Comparison of ENCODE assay signal across 7 mouse cellular contexts in genomic region chr8:122343341-122343740, GRCm38 (mm10). TPM values are rescaled to one million over a fixed set of nuclear protein-coding genes. Genes with fewer than 3 reads are reported as not detected.
A peak's percentile ranks its signal among the peaks of the same experiment; 100 is the strongest.
DNase-seq lines count a peak whose midpoint lies in the region; ATAC-seq and TF ChIP-seq lines count a peak whose summit lies in the region.

No protein-coding gene starts in this region.

- DNase-seq in liver, embryonic 11.5 days (ENCODE audit: low spot score) = peak; percentile 42
- no peak for DNase-seq in liver
- DNase-seq in limb, embryonic 14.5 days (ENCODE audit: low spot score) = no peak
- DNase-seq in adrenal gland, postnatal 25 days = no peak
- no peak for DNase-seq in right cerebral cortex, postnatal 4 days

- no peak for TF ChIP-seq POLR2A in limb, embryonic 14.5 days (IDR thresholded peaks at IDR 0.05; ENCODE audit: borderline replicate concordance, extremely low read depth, insufficient read depth, insufficient read length)

- no peak for ATAC-seq in liver, embryonic 11.5 days (replicated peaks; ENCODE audit: low FRiP score)
- ATAC-seq in forebrain, embryonic 12.5 days (ENCODE audit: low FRiP score) = no peak
- 0 out of 2 replicates have a peak, but pooled peaks have one; percentile 9 for ATAC-seq in limb, embryonic 14.5 days (ENCODE audit: low FRiP score, low read depth)
- ATAC-seq in stomach, embryonic 15.5 days (ENCODE audit: insufficient read depth, low FRiP score, low read depth) = no peak

- 7% methylated on average over 11 of the region's 11 CpGs for WGBS in liver, embryonic 11.5 days
- WGBS in forebrain, embryonic 12.5 days = 3% methylated on average over 11 of the region's 11 CpGs
- 4% methylated on average over 11 of the region's 11 CpGs for WGBS in limb, embryonic 14.5 days
- WGBS in stomach, embryonic 15.5 days = 8% methylated on average over 11 of the region's 11 CpGs

- peak overlapping the region; percentile 28; the same call in 1 of the 2 replicates for H3K27ac ChIP-seq in liver, embryonic 11.5 days (ENCODE audit: low read depth, low read length)
- H3K27ac ChIP-seq in forebrain, embryonic 12.5 days = no peak overlapping the region
- no peak overlapping the region for H3K27ac ChIP-seq in limb, embryonic 14.5 days (replicated peaks; ENCODE audit: low read depth, low read length)
- H3K27ac ChIP-seq in stomach, embryonic 15.5 days = no peak overlapping the region

- H3K4me2 ChIP-seq in liver, embryonic 11.5 days = peak overlapping the region; percentile 71
- H3K4me2 ChIP-seq in forebrain, embryonic 12.5 days = peak overlapping the region; percentile 49
- H3K4me2 ChIP-seq in limb, embryonic 14.5 days (replicated peaks; ENCODE audit: low read depth, low read length, severe bottlenecking) = peak overlapping the region; percentile 53
- peak overlapping the region; percentile 55 for H3K4me2 ChIP-seq in stomach, embryonic 15.5 days

- H3K27me3 ChIP-seq in liver, embryonic 11.5 days (replicated peaks; ENCODE audit: control insufficient read depth, insufficient read depth, low read length) = peaks cover 2% of the 10 kb centered on the region; the same call in 1 of the 2 replicates
- peaks cover 94% of the 10 kb centered on the region for H3K27me3 ChIP-seq in forebrain, embryonic 12.5 days
- peaks cover 5% of the 10 kb centered on the region; the same call in 1 of the 2 replicates for H3K27me3 ChIP-seq in limb, embryonic 14.5 days (ENCODE audit: control insufficient read depth, insufficient read depth, low read length)
- H3K27me3 ChIP-seq in stomach, embryonic 15.5 days (replicated peaks) = no peaks in the 10 kb centered on the region

- H3K36me3 ChIP-seq in liver, embryonic 11.5 days (ENCODE audit: control insufficient read depth, insufficient read depth, low read length) = peaks cover 8% of the 10 kb centered on the region
- H3K36me3 ChIP-seq in forebrain, embryonic 12.5 days (replicated peaks) = no peaks in the 10 kb centered on the region
- H3K36me3 ChIP-seq in limb, embryonic 14.5 days (ENCODE audit: control insufficient read depth, insufficient read depth, low read length) = no peaks in the 10 kb centered on the region
- H3K36me3 ChIP-seq in stomach, embryonic 15.5 days = no peaks in the 10 kb centered on the region

- H3K4me3 ChIP-seq in liver, embryonic 11.5 days (ENCODE audit: low read depth, low read length) = peak overlapping the region; percentile 29
- peak overlapping the region; percentile 25 for H3K4me3 ChIP-seq in forebrain, embryonic 12.5 days (replicated peaks)
- peak overlapping the region; percentile 27 for H3K4me3 ChIP-seq in limb, embryonic 14.5 days (replicated peaks; ENCODE audit: low read length)
- H3K4me3 ChIP-seq in stomach, embryonic 15.5 days (replicated peaks) = peak overlapping the region; percentile 26

- H3K9ac ChIP-seq in liver, embryonic 11.5 days (ENCODE audit: low read depth, low read length) = peak overlapping the region; percentile 41; the same call in 1 of the 2 replicates
- no peak overlapping the region; the same call in 1 of the 2 replicates for H3K9ac ChIP-seq in forebrain, embryonic 12.5 days
- peak overlapping the region; percentile 38; the same call in 1 of the 2 replicates for H3K9ac ChIP-seq in limb, embryonic 14.5 days (ENCODE audit: low read depth, low read length, severe bottlenecking)
- no peak overlapping the region for H3K9ac ChIP-seq in stomach, embryonic 15.5 days

- no peaks in the 10 kb centered on the region for H3K9me3 ChIP-seq in liver, embryonic 11.5 days (ENCODE audit: control insufficient read depth, low read length)
- no peaks in the 10 kb centered on the region for H3K9me3 ChIP-seq in forebrain, embryonic 12.5 days
- H3K9me3 ChIP-seq in limb, embryonic 14.5 days (ENCODE audit: control insufficient read depth, low read length) = no peaks in the 10 kb centered on the region
- H3K9me3 ChIP-seq in stomach, embryonic 15.5 days = no peaks in the 10 kb centered on the region

- peaks cover 56% of the 10 kb centered on the region for H3K4me1 ChIP-seq in liver, embryonic 11.5 days (replicated peaks; ENCODE audit: control insufficient read depth, insufficient read depth, low read length)
- peaks cover 21% of the 10 kb centered on the region for H3K4me1 ChIP-seq in forebrain, embryonic 12.5 days
- peaks cover 23% of the 10 kb centered on the region for H3K4me1 ChIP-seq in limb, embryonic 14.5 days (ENCODE audit: control insufficient read depth, insufficient read depth, low read length)
- peaks cover 29% of the 10 kb centered on the region for H3K4me1 ChIP-seq in stomach, embryonic 15.5 days

RNA-seq across cellular contexts. Expression of gene Trhr2, which starts 17.2 kb away (rescaled TPM):
- not detected in 2 replicates for polyA plus RNA-seq in liver, embryonic 11.5 days (2014; fragmentation: Nextera tagmentation; extraction: Ambion mirVana)
- polyA plus RNA-seq in forebrain, embryonic 12.5 days (2016; fragmentation: Nextera tagmentation; extraction: Ambion mirVana) = not detected in 2 replicates
- polyA plus RNA-seq in limb, embryonic 14.5 days (2012; rRNA removed) = 1.7 and 3.2 TPM in 2 replicates
- 0.25 TPM in 1 of 2 replicates, not detected in the other for polyA plus RNA-seq in limb, embryonic 14.5 days (2014; fragmentation: Nextera tagmentation; extraction: Ambion mirVana)
- polyA plus RNA-seq in stomach, embryonic 15.5 days (2015; fragmentation: Nextera tagmentation; extraction: Ambion mirVana) = not detected in 2 replicates
- total RNA-seq in adrenal gland, postnatal 25 days (2021) = not detected in 2 replicates

RNA-seq across cellular contexts. Expression of gene Zc3h18, which starts 33.1 kb away (rescaled TPM):
- 41.3 and 44.2 TPM in 2 replicates for polyA plus RNA-seq in liver, embryonic 11.5 days (2014; fragmentation: Nextera tagmentation; extraction: Ambion mirVana)
- 71.8 and 75.5 TPM in 2 replicates for polyA plus RNA-seq in forebrain, embryonic 12.5 days (2016; fragmentation: Nextera tagmentation; extraction: Ambion mirVana)
- 50.9 and 58.1 TPM in 2 replicates for polyA plus RNA-seq in limb, embryonic 14.5 days (2012; rRNA removed)
- polyA plus RNA-seq in limb, embryonic 14.5 days (2014; fragmentation: Nextera tagmentation; extraction: Ambion mirVana) = 31.3 and 38.5 TPM in 2 replicates
- 48.7 and 48.9 TPM in 2 replicates for polyA plus RNA-seq in stomach, embryonic 15.5 days (2015; fragmentation: Nextera tagmentation; extraction: Ambion mirVana)
- 49.8 and 52.2 TPM in 2 replicates for total RNA-seq in adrenal gland, postnatal 25 days (2021)

Comparison
In these comparisons a context has a peak if more than half of its experiments do, and no peak if none do; other contexts are left out.
1. H3K9ac ChIP-seq: peak in liver, embryonic 11.5 days (single experiment) and limb, embryonic 14.5 days (single experiment); none in forebrain, embryonic 12.5 days (single experiment) and stomach, embryonic 15.5 days (single experiment).
2. Peak in every context shown above with its lines, with median percentiles within 50 percentile points of each other: H3K4me2 ChIP-seq and H3K4me3 ChIP-seq.